Mouse (Mus musculus) liver, embryonic 14.5 days (tissue): ENCODE data around the gene Specc1l. TPM values are rescaled to one million over a fixed set of nuclear protein-coding genes. Genes with fewer than 3 reads are reported as not detected.
A peak's percentile ranks its signal among the peaks of the same experiment; 100 is the strongest.

Source experiments
- ATAC-seq: fragments of 200-750 bp; cut with Nextera tagmentation; 2 replicates; pipeline ENCODE4 v1.8.0; 2017; ENCODE audit warnings: moderate number of reproducible peaks, mild to moderate bottlenecking, moderate library complexity; ENCODE audit not compliant: insufficient read depth
- DNase-seq, 3 experiments: peaks; one replicate each; pipeline ENCODE4 v3.0.0-alpha.2; 2012 to 2013; ENCODE audit warnings: low read depth in 3 of 3, low spot score in 3 of 3
- H3K27ac ChIP-seq: fragments of 300-500 bp; sonication (generic); 2 replicates; pipeline ENCODE4 v1.5.1; 2014; ENCODE audit warnings: moderate library complexity, mild to moderate bottlenecking, control low read depth, inconsistent platforms
- H3K27me3 ChIP-seq: fragments of 300-500 bp; sonication (generic); 2 replicates; pipeline ENCODE4 v1.6.1; 2014; ENCODE audit warnings: mild to moderate bottlenecking, low read length, moderate library complexity; ENCODE audit not compliant: control insufficient read depth, insufficient read depth
- H3K36me3 ChIP-seq: fragments of 300-500 bp; sonication (generic); replicated peaks from 2 replicates; pipeline ENCODE4 v1.6.1; 2014; ENCODE audit warnings: low read depth; ENCODE audit not compliant: control insufficient read depth, insufficient read depth
- H3K4me1 ChIP-seq, 2 experiments: fragments of 200-500 bp in 1 of 2; fragments of 300-500 bp in 1 of 2; sonication (generic) in 1 of 2; replicated peaks; 2 replicates each; pipeline ENCODE4 v1.6.1; 2012 to 2014; ENCODE audit warnings: antibody characterized with exemption in 1 of 2, inconsistent platforms in 1 of 2, low read length in 1 of 2; ENCODE audit not compliant: control insufficient read depth in 2 of 2, insufficient read depth in 2 of 2
- H3K4me2 ChIP-seq: fragments of 300-500 bp; sonication (generic); 2 replicates; pipeline ENCODE4 v1.6.1; 2014; ENCODE audit warnings: low read depth, mild to moderate bottlenecking, control low read depth, moderate library complexity
- H3K4me3 ChIP-seq, 2 experiments: fragments of 200-500 bp in 1 of 2; fragments of 300-500 bp in 1 of 2; sonication (generic) in 1 of 2; 2 replicates each; pipeline ENCODE4 v1.5.1; 2012 to 2014; ENCODE audit warnings: low read depth in 2 of 2, low read length in 2 of 2, mild to moderate bottlenecking in 2 of 2, control low read depth in 1 of 2, inconsistent platforms in 1 of 2, moderate library complexity in 1 of 2; ENCODE audit not compliant: insufficient read depth in 1 of 2
- H3K9ac ChIP-seq: fragments of 300-500 bp; sonication (generic); replicated peaks from 2 replicates; pipeline ENCODE4 v1.6.1; 2014; ENCODE audit warnings: mild to moderate bottlenecking, control low read depth, moderate library complexity
- H3K9me3 ChIP-seq: fragments of 300-500 bp; sonication (generic); 2 replicates; pipeline ENCODE4 v1.6.1; 2016; ENCODE audit warnings: low read length, mixed read lengths; ENCODE audit not compliant: control insufficient read depth
- CTCF ChIP-seq: IDR thresholded peaks from 2 replicates; pipeline ENCODE4 v1.5.1; 2016; ENCODE audit warnings: antibody characterized with exemption, low read depth, control low read depth
- EP300 ChIP-seq: IDR thresholded peaks from 2 replicates; pipeline ENCODE4 v1.6.1; 2016; ENCODE audit warnings: antibody characterized with exemption, low read depth
- WGBS: fragments of 180-500 bp; shearing (Covaris S2); extraction: QIAGEN DNeasy Blood & Tissue Kit; methylation state at CpG from one replicate; pipeline ENCODE4 v1.1.7; 2014; ENCODE audit not compliant: insufficient replicate concordance; 5-methylcytosine and 5-hydroxymethylcytosine counted together
- polyA plus RNA-seq, 2 experiments: library from polyadenylated mRNA; depleted of rRNA in 1 of 2; stranded (reverse) in 1 of 2; unstranded in 1 of 2; fragments of >200 nt; fragmentation: Nextera tagmentation in 1 of 2; extraction: Ambion mirVana in 1 of 2; gene quantifications; 2 replicates each; pipeline versions ENCODE4 v1.2.1 to v1.2.3; 2012 to 2014

Gene Specc1l
- polyA plus RNA-seq, 2 experiments, result 3.1 to 3.9 TPM

DNA sequence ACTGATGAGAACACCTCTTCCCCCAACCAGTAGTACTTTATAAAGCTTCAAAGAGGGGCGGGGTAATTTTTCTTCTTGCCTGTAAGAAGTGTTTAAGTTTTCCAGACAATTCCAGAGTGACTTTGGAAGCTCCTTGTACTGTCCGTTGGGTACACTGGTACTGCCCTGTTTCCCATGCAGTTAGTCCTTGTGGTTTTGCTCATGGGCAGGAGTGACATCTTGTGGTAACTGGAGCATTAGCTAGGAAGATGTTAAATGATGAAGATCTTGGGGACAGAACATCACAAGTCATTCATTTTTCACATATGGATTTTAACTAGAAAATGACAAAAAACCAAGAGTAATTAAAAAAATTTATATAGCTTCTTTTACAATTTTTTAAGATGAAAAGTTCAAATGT is 39.1 kb downstream of the Specc1l start:
- DNase-seq, result no peak
- Histone ChIP-seq H3K9ac (no peak overlapping the region), H3K27ac (no peak overlapping the region), H3K36me3 (no peaks in the 10 kb centered on the region; the same call in none of the 2 replicates), H3K4me1 (no peaks in the 10 kb centered on the region), H3K4me2 (no peak overlapping the region), H3K27me3 (no peaks in the 10 kb centered on the region), H3K9me3 (no peaks in the 10 kb centered on the region), H3K4me3 (no peak overlapping the region)
- TF ChIP-seq CTCF (peak; percentile 29; the same call in 1 of the 2 replicates), EP300 (no peak)
- 48% methylated on average over 2 of the region's 2 CpGs for WGBS
- ATAC-seq, result no peak

DNA sequence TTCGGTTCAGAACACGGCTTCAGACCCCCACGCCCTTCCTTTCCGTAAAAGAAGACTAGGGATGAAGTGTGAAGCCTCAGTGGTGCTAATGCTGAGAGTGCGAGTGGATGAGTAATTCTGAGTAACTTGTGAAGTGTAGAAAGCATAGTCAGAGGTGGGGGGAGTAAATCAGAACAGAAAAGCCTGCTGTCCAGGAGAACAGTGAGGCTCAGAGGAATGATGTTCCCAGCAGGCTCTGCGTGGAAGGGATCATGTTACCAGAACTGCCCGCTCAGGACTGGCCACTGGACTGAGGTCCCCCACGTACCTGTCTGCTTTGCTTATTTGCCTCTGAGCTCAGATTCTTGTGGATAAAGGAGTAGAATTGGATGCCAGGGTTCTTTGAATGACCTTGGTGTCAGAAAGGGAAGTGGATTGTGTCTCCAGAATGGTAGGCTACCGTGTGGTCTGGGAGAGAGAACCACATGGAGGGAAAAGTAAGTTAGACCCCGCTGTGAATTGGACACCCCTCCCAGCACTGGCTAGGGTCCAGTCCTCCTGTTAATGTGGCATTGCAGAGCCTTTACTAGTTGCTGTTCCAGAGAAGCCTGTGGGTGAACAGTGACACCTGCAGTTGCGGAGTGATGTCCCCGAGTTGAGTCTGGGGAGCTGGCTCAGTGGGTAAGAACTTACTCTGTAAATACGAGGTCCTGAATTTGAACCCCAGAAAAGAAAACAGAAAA is 40.6 kb downstream of the Specc1l start:
- TF ChIP-seq CTCF, result no peak
- no peak for TF ChIP-seq EP300
- H3K4me3 ChIP-seq, result no peak overlapping the region
- H3K9ac ChIP-seq, result no peak overlapping the region
- no peak overlapping the region for H3K4me2 ChIP-seq
- no peaks in the 10 kb centered on the region for H3K9me3 ChIP-seq
- H3K4me1 ChIP-seq, result no peaks in the 10 kb centered on the region
- WGBS, result 77% methylated on average over 13 of the region's 13 CpGs
- no peaks in the 10 kb centered on the region; the same call in 1 of the 2 replicates for H3K36me3 ChIP-seq
- H3K27ac ChIP-seq, result no peak overlapping the region
- ATAC-seq (no peak), DNase-seq (no peak)
- no peaks in the 10 kb centered on the region for H3K27me3 ChIP-seq

- H3K4me1 ChIP-seq, result no peaks in the 10 kb centered on the region
- TF ChIP-seq EP300 (no peak), CTCF (peak; percentile 40; the same call in 1 of the 2 replicates)
- no peak overlapping the region for H3K27ac ChIP-seq
- no peak for ATAC-seq
- no peak overlapping the region for H3K9ac ChIP-seq
- H3K36me3 ChIP-seq, result peaks cover 4% of the 10 kb centered on the region
- no peaks in the 10 kb centered on the region for H3K27me3 ChIP-seq
- WGBS, result 64% methylated on average over 2 of the region's 2 CpGs
- no peak overlapping the region for H3K4me3 ChIP-seq
- H3K4me2 ChIP-seq, result no peak overlapping the region
- no peak for DNase-seq
- no peaks in the 10 kb centered on the region for H3K9me3 ChIP-seq
Measured at GRCm38 (mm10) chr10:75255091-75255490, 43.2 kb downstream of the Specc1l start.

DNA sequence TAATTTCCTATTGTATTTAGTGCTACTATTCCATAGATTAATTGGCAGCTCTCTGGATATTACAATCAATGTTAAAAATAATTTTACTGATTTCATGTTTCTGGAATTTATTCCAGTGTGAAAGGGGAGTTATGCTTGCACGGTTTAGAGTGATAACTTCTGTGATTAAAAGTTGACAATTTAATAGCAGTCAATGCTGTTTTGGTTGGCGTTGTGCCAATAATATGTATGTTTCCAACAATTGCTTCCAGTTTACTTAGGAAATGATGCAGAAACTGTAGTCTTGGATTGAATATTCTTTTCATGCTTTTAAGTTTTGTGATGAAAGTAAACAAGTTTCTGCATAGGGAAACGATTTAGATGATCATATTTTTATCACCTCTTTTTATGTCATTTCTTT is 45.5 kb downstream of the Specc1l start:
- Histone ChIP-seq H3K9me3 (no peaks in the 10 kb centered on the region), H3K4me3 (no peak overlapping the region), H3K9ac (no peak overlapping the region), H3K4me1 (no peaks in the 10 kb centered on the region), H3K4me2 (no peak overlapping the region), H3K36me3 (peaks cover 8% of the 10 kb centered on the region), H3K27ac (no peak overlapping the region), H3K27me3 (no peaks in the 10 kb centered on the region)
- TF ChIP-seq CTCF (no peak), EP300 (no peak)
- ATAC-seq (no peak), DNase-seq (no peak)
- WGBS, result 65% methylated on average over 3 of the region's 3 CpGs

- H3K9ac ChIP-seq, result no peak overlapping the region
- H3K4me2 ChIP-seq, result no peak overlapping the region
- H3K27ac ChIP-seq, result no peak overlapping the region
- TF ChIP-seq CTCF (no peak), EP300 (no peak)
- no peaks in the 10 kb centered on the region for H3K9me3 ChIP-seq
- DNase-seq, result no peak
- H3K4me3 ChIP-seq, result no peak overlapping the region
- H3K36me3 ChIP-seq, result peaks cover 8% of the 10 kb centered on the region
- WGBS, result 29% methylated on average over 5 of the region's 5 CpGs
- H3K4me1 ChIP-seq, result no peaks in the 10 kb centered on the region
- no peaks in the 10 kb centered on the region for H3K27me3 ChIP-seq
- ATAC-seq, result no peak
Measured at GRCm38 (mm10) chr10:75258241-75258640, 46.4 kb downstream of the Specc1l start.
